Mouse (Mus musculus): ENCODE data around the gene Csnk2b. TPM values are rescaled to one million over a fixed set of nuclear protein-coding genes. Genes with fewer than 3 reads are reported as not detected.

The Csnk2b gene
- total RNA-seq, 4 experiments from 2014 or later: 188 to 228 (median 194) TPM

GRCm38 (mm10) chr17:35088825-35089644, 32.8 kb downstream of the Csnk2b start, which contains the start of gene Abhd16a:
Gene Abhd16a, plus strand, starts transcription at chr17:35089263.
- DNase-seq (ENCODE audit: low spot score in 2 of 2): peak; percentile 93

DNA sequence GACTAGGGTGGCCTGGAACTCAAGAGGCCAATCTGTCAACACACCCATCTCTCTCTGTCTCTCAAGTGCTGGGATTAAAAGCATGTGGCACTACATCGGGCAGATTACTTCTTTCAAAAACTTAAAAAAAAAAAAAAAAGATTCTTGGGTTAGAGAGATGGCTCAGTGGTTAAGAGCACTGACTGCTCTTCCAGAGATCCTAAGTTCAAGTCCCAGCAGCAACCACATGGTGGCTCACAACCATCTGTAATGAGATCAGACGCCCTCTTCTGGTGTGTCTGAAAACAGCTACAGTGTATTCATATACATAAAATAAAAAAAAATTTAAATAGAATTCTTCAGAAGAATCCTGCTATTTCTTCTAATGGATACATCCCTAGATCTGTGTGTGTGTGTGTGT, 33.7 kb downstream of the Csnk2b start:
- no peak for DNase-seq (ENCODE audit: low spot score in 2 of 2)

DNA sequence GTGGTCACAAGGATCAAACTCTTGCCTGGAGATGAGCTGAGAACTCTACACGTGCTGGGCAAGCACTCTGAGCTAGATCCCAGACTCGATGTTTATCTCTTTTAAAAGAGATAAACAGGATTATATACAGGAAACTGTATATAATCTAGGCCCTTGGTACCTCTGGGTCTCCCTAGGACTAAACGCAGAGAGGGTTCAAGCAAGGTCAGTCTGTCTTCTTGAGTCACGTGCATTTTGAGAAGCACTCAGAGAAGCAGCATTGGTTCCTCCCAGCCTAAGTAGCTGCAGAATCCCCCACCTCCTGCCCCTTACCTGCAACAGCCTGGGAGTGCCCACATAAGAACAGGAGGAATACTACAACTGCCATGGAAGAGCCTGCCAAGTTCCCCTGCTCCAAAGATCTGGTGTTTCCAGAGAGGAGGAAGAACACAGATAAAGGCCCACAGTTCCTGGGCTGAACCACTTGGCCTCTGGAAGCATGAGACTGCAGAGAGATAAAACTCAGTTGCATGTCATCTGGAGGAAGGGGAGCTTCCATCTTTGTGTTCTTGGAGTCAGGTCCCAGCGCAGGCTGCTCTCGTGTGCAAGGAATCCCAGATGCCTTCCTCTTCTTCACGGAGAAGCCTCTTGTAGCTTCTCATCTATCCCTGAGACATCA, 36.5 kb downstream of the Csnk2b start, which contains the start of gene Ly6g6f:
Gene Ly6g6f, minus strand, starts transcription at position 403 of the 658 bp plus-strand sequence.
- no peak for DNase-seq (ENCODE audit: low spot score in 2 of 2)

DNA sequence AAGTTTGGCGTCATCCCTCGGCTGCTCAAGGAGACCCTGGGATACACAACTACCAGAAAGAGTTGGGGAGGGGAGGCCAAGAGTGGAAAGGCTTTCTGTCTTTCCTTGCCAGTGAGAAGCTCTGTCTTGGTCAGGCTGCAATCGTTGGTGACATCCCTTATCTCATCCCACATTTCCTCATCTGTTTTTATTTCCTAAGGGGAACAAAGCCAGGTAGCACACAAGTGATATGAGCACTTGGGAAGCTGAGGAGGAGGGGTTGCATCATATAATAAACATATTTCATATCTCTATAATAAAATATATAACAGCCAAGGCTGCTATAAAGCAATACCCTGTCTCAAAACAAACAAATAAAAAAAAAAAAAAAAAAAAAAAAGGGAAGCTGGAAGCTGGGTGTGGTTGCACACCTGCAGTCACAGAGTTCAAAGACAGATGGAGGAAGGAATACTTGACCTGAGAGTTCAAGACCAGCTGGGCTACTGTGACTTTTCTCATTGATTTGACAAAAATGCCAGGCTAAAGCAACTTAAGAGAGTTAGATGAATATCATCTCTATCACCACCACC, 37.8 kb downstream of the Csnk2b start:
- no peak for DNase-seq (ENCODE audit: low spot score in 2 of 2)

DNA sequence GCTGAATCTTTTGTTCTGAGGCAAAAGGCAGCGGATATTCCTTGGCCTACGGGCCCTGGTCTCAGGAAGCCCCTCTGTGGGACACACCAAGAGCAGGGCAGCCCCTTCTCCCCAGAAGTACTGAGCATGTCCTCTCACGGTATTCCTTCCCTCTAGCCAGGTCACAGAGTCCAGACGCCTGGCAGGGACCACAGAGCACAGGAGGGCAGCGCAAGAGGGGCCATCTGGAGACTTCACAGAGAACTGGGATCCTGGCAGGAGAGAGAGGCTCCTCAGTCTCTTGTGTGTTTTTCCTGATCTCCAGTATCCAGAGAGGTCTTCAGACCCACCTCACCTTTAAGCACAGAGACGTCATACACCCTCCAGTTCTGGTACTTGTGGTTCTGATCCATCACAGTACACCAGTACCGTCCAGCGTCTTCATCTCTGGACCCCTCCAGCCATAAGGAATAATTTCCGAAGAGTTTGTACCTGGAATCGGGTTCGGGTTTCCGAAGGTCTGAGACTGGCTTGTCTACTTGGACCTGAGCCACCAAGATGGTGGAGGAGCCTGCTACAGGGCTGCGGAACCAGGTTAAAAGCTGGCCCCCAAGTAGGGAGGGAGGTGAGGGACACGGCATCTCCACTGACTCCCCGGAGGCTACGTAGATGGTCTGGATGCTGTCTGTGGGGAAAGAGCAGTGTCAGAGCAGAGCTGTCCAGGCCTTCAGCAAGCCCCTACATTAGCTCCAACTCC, 38.8 kb downstream of the Csnk2b start:
- no peak for DNase-seq (ENCODE audit: low spot score in 2 of 2)

- DNase-seq (ENCODE audit: low spot score in 2 of 2): no peak
These were observed 41.1 kb downstream of the Csnk2b start for GRCm38 (mm10) chr17:35080710-35081109.

GRCm38 (mm10) chr17:35080248-35080647, 41.6 kb downstream of the Csnk2b start:
- DNase-seq (ENCODE audit: low spot score in 2 of 2): no peak

- no peak for DNase-seq (ENCODE audit: low spot score in 2 of 2)
These were observed 42.1 kb downstream of the Csnk2b start for GRCm38 (mm10) chr17:35079778-35080177.

- DNase-seq (ENCODE audit: low spot score in 2 of 2): no peak
These were observed 44.0 kb downstream of the Csnk2b start, which contains the start of gene Ly6g6d for GRCm38 (mm10) chr17:35077786-35078233. Gene Ly6g6d, minus strand, starts transcription at chr17:35078065.

DNA sequence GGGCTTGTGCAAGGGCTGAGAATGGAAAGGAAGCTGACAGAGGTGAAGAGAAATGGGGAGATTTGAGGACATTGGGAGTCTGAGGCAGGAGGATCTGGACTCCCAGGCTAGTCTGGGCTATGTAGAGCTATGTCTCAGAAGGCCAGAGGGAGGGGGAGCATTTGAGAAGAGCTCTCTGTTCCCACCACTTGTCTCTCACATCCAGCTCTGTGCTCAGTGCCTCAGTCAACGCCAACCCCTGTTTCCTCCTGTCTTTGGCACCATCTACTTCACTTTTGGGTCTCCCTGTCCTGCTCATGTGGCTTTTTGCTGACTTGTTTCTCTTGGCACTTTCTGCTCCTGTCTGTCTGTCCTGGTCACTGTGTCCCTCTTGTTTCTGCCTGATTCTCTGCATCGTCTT, 44.6 kb downstream of the Csnk2b start:
- no peak for DNase-seq (ENCODE audit: low spot score in 2 of 2)

- DNase-seq (ENCODE audit: low spot score in 2 of 2): no peak
These were observed 45.2 kb downstream of the Csnk2b start, which contains the start of gene Ly6g6e for GRCm38 (mm10) chr17:35076507-35077176. Gene Ly6g6e, plus strand, starts transcription at chr17:35076902.

GRCm38 (mm10) chr17:35074097-35074496, 47.8 kb downstream of the Csnk2b start:
- DNase-seq (ENCODE audit: low spot score in 2 of 2): no peak

- no peak for DNase-seq (ENCODE audit: low spot score in 2 of 2)
These were observed 50.4 kb downstream of the Csnk2b start for GRCm38 (mm10) chr17:35071454-35071853.

DNA sequence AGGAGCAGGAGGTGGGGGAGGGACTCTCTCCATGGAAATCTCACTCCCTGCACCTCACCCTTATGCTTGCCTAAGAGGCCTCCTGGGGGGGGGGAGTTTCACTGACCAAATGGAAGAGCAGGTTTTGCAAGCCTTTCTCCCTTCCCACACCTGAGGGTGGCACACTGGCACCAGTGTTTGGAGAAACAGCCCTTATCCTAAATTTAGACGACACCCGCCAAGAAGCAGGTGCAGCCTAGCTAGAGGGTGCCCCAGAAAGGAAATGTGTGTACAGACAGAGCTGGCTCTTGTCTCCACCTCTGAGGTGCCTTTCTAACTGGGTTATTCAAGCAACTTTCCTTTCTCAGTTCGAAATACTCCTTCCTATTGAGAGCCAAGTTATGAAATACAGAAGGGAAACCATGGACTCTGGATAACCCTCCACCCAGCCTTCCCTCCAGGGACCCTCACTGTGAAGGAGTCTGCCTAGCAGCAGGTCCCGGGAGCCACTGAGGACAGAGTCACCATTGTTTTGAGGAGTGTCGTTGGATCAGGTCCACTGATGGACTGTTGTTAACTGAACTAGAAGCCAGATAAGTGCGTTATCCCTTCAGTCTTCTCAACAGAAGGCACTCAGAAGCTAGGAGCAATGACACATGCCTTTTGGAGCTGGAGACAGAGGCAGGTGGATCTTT, 51.2 kb downstream of the Csnk2b start:
- no peak for DNase-seq (ENCODE audit: low spot score in 2 of 2)

GRCm38 (mm10) chr17:35068213-35068914, 53.5 kb downstream of the Csnk2b start:
- DNase-seq (ENCODE audit: low spot score in 2 of 2): no peak
